Mouse (Mus musculus): ENCODE measurements around the gene Gng10.

DNA sequence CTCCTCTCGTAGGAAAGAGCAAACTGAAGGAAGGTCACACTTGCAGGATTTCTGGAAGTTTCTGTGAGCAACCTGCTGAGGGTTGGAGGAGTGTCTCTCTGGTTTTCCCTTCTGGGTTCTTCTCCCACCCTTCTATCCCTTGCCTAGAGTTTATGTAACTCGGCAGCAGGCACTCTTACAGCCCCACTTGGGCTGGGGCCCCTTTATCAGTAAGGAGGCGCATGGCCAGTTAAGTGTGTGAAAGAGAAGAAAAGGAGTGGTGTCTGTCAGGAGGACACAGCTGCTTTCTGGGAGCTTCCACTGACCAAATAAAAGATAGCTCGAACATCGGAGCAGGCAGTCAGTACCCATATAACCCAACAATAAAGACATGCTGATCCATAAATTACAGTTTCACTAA is 42.7 kb upstream of the Gng10 start:
- no peak for TF ChIP-seq POLR2AphosphoS2 (IDR thresholded peaks at IDR 0.05; ENCODE audit: low read length)
- no peak for TF ChIP-seq CTCF (IDR thresholded peaks at IDR 0.05 in 2 of 3, conservative IDR thresholded peaks at IDR 0.05 in 1 of 3; ENCODE audit: control insufficient read depth in 1 of 3, insufficient read depth in 1 of 3, low read depth in 2 of 3, low read length in 3 of 3, poor library complexity in 1 of 3, severe bottlenecking in 1 of 3)
- no peak for TF ChIP-seq NRF1 (IDR thresholded peaks at IDR 0.05; ENCODE audit: insufficient read depth, low read depth, low read length, poor library complexity, severe bottlenecking)
- TF ChIP-seq BHLHE40 (IDR thresholded peaks at IDR 0.05; ENCODE audit: borderline replicate concordance, low read depth, low read length): no peak
- TF ChIP-seq EP300 (IDR thresholded peaks at IDR 0.05; ENCODE audit: low read depth in 1 of 2, low read length in 2 of 2): no peak
- no peak for TF ChIP-seq GABPA (IDR thresholded peaks at IDR 0.05; ENCODE audit: low read depth, low read length)
- TF ChIP-seq POLR2A (IDR thresholded peaks at IDR 0.05; ENCODE audit: control insufficient read depth in 1 of 2, insufficient read depth in 1 of 2, low read depth in 1 of 2, low read length in 2 of 2, poor library complexity in 1 of 2): no peak; a peak in 1 of 4 replicates
- TF ChIP-seq ZNF384 (IDR thresholded peaks at IDR 0.05; ENCODE audit: low read depth, low read length): no peak
- TF ChIP-seq TAL1 (IDR thresholded peaks at IDR 0.05; ENCODE audit: low read length): no peak
- TF ChIP-seq E2F4 (IDR thresholded peaks at IDR 0.05; ENCODE audit: borderline replicate concordance, low read depth, low read length): no peak
- TF ChIP-seq ELF1 (IDR thresholded peaks at IDR 0.05; ENCODE audit: low read depth, low read length): no peak
- no peak for TF ChIP-seq ZMIZ1 (IDR thresholded peaks at IDR 0.05; ENCODE audit: low read depth, low read length)
- TF ChIP-seq CHD2 (IDR thresholded peaks at IDR 0.05; ENCODE audit: low read length): no peak
- no peak for TF ChIP-seq ZC3H11A (IDR thresholded peaks at IDR 0.05; ENCODE audit: low read depth, low read length)
